Mouse (Mus musculus) bone marrow, adult 2 months (tissue): ENCODE measurements around the gene Gm9803. TPM values are rescaled to one million over a fixed set of nuclear protein-coding genes. Genes with fewer than 3 reads are reported as not detected.

Experiments used
- H3K27ac ChIP-seq: fragments of 200-500 bp; 2 replicates; pipeline ENCODE4 v1.5.1; 2012; ENCODE audit warnings: low read depth, mild to moderate bottlenecking, control low read depth, inconsistent platforms, low read length; ENCODE audit not compliant: control insufficient read depth, poor library complexity, insufficient read depth
- H3K4me1 ChIP-seq: fragments of 200-500 bp; 2 replicates; pipeline ENCODE4 v1.6.1; 2011; ENCODE audit warnings: low read length; ENCODE audit not compliant: control insufficient read depth, insufficient read depth
- H3K4me3 ChIP-seq: fragments of 200-500 bp; replicated peaks from 2 replicates; pipeline ENCODE3; 2011; ENCODE audit warnings: mild to moderate bottlenecking, low read depth, low read length, control low read depth; ENCODE audit not compliant: control insufficient read depth
- CTCF ChIP-seq: fragments of 200-500 bp; IDR thresholded peaks from 2 replicates; pipeline ENCODE4 v1.5.1; 2011; ENCODE audit warnings: low read length, control low read depth; ENCODE audit not compliant: control insufficient read depth, insufficient read depth
- POLR2A ChIP-seq: fragments of 200-500 bp; IDR thresholded peaks from 2 replicates; pipeline ENCODE4 v1.6.1; 2011; ENCODE audit warnings: low read depth, mild to moderate bottlenecking, control low read depth, low read length, borderline replicate concordance; ENCODE audit not compliant: control insufficient read depth
- WGBS: fragments of 180-500 bp; shearing (Covaris S2); methylation state at CpG from one replicate; pipeline ENCODE4 v1.1.7; 2018; 5-methylcytosine and 5-hydroxymethylcytosine counted together
- polyA plus RNA-seq: library from polyadenylated mRNA; stranded (reverse); fragments of >200 nt; gene quantifications from 2 replicates; pipeline ENCODE4 v1.2.4, GENCODE M21; 2011; ENCODE audit warnings: low replicate concordance; ENCODE audit not compliant: missing spikeins, insufficient read depth, insufficient read length

The Gm9803 gene
- polyA plus RNA-seq, 1 experiment, result 110 TPM

DNA sequence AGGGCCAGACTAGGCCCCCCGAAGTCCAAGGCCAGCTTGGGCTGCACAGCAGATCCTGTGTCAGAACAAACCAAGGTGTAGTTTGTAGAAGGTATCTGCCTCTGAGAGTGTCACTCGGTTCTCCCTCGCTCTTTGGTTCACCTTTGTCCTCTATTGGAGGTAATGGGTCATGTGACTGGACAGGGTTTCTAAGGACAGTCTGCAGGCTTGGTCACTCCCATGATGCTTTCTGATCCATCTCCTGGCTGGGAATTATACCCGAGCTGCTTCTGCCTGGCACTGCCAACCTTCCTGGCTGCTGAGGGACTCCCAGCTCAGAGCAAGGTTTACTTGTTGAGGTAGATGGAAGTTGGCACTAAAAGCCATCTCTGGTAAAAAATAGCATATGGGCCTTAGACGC, 33.0 kb upstream of the Gm9803 start:
- H3K4me3 ChIP-seq, result no peak overlapping the region
- H3K27ac ChIP-seq, result no peak overlapping the region
- no peak for TF ChIP-seq CTCF
- no peak for TF ChIP-seq POLR2A
- H3K4me1 ChIP-seq, result no peaks in the 10 kb centered on the region; the same call in 1 of the 2 replicates
- whole genome bisulfite sequencing, result 80% methylated on average over 5 of the region's 5 CpGs

DNA sequence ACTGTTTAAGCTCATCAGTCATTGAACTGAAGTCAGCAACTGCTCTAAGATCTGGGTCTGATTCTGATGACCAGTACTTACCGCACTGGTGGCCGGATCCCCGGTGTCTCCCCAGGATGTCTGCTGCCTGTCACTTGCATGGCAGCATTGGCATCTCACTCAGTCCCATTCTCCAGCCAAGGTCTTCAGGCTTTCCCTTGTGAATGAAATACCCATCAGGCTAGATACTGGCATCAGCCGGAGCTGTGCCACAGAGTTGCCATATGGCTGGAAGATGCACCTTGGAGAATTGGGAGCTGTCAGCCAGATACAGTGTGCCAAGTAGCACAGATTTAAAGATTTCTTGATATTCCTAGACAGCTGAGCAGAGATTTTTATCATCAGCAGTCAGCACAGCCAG, 21.3 kb upstream of the Gm9803 start:
- TF ChIP-seq POLR2A (no peak), CTCF (no peak)
- no peak overlapping the region for H3K4me3 ChIP-seq
- no peak overlapping the region for H3K27ac ChIP-seq
- H3K4me1 ChIP-seq, result no peaks in the 10 kb centered on the region; the same call in 1 of the 2 replicates
- WGBS, result 83% methylated on average over 4 of the region's 4 CpGs

GRCm38 (mm10) chr10:43504291-43504690, 19.6 kb upstream of the Gm9803 start:
- no peak overlapping the region for H3K4me3 ChIP-seq
- 18% methylated on average over 1 of the region's 1 CpGs for WGBS
- H3K27ac ChIP-seq, result no peak overlapping the region
- H3K4me1 ChIP-seq, result no peaks in the 10 kb centered on the region; the same call in 1 of the 2 replicates
- no peak for TF ChIP-seq POLR2A
- no peak for TF ChIP-seq CTCF

GRCm38 (mm10) chr10:43507051-43507450, 16.8 kb upstream of the Gm9803 start:
- Histone ChIP-seq H3K27ac (no peak overlapping the region), H3K4me1 (no peaks in the 10 kb centered on the region; the same call in 1 of the 2 replicates), H3K4me3 (no peak overlapping the region)
- TF ChIP-seq POLR2A (no peak), CTCF (no peak)
- 76% methylated on average over 4 of the region's 4 CpGs for WGBS

DNA sequence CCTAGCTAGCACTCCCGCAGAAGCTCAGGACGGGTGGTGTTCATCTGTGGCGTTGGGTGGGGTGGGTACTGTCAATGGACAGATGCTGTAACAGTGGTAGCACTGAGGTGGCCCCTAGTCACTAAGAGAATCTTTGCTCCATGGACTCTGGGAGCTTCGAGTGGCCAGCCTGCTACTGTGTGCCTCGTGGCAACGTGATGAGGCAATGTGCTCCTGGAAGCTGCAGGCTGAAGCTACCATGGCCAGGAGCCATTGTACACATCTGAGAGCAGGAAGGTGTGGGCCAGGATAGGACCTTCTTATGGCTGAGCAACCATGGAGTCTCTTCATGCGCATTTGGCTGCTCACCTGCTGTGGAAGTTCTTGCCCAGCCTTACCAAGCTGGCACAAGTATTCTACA, 14.7 kb upstream of the Gm9803 start:
- Histone ChIP-seq H3K27ac (no peak overlapping the region), H3K4me1 (no peaks in the 10 kb centered on the region; the same call in 1 of the 2 replicates), H3K4me3 (no peak overlapping the region)
- WGBS, result 82% methylated on average over 7 of the region's 7 CpGs
- TF ChIP-seq CTCF, result no peak
- no peak for TF ChIP-seq POLR2A

- no peak for TF ChIP-seq POLR2A
- H3K4me1 ChIP-seq, result no peaks in the 10 kb centered on the region
- no peak overlapping the region for H3K27ac ChIP-seq
- H3K4me3 ChIP-seq, result no peak overlapping the region
- WGBS, result 93% methylated on average over 10 of the region's 10 CpGs
These were observed 10.9 kb upstream of the Gm9803 start for GRCm38 (mm10) chr10:43512976-43513375.

DNA sequence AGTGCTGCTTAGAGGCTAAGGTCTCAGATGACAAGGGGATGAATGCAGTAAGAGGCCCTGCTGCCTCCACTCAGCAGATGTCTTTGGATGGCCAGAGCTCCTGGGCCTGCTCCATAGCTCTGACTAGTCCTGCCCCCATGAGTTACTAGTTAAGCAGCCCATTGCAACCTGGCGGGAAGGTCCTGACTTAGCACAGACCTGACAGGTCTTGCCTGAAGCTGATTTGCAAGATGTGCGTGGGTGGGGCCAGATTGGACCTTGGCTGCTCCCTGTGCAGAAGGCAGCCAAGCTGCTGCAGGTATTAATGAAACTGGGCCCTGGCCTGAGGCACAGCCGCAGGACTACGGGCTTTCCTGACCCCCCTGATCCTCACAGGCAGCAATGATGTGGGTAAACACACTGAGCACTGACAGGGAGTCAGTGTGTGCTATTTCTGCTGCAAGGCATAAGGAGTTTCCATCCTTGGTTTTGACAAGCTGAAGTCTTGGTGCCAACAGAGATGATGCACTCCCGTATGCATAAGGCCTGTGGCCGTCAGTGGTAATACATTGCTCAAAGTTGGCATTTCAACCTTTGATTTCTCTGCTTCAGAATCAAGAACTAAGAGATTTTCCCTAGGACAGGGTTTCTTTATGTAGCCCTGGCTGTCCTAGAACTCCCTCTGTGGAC, 6.8 kb upstream of the Gm9803 start:
- WGBS, result 82% methylated on average over 6 of the region's 6 CpGs
- Histone ChIP-seq H3K4me3 (no peak overlapping the region), H3K27ac (no peak overlapping the region), H3K4me1 (no peaks in the 10 kb centered on the region)
- no peak for TF ChIP-seq CTCF
- TF ChIP-seq POLR2A, result no peak

- TF ChIP-seq CTCF, result no peak
- no peak for TF ChIP-seq POLR2A
- WGBS, result 68% methylated on average over 4 of the region's 4 CpGs
- no peak overlapping the region for H3K4me3 ChIP-seq
- H3K27ac ChIP-seq, result no peak overlapping the region
- H3K4me1 ChIP-seq, result no peaks in the 10 kb centered on the region
These were observed 6.0 kb upstream of the Gm9803 start for GRCm38 (mm10) chr10:43517836-43518235.

DNA sequence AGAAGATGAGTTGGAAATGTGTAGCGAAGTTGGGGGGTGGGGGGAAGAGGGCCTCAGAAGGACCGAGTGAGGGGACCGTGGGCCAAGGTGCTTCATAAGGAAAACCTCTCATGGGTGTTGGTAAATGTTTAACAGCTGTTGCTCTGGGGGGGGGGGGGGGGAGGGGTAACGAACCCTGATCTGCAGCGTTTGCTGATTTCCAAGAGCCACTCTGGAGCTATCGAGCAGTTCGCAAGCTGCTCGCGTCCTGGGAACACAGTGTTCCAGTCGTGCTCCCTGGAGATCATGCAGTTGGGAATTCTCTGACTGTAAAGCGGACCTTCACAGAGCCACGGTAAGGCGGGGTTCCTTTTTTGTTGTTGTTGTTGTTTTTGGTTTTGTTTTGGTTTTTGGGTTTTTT, 5.5 kb upstream of the Gm9803 start:
- Histone ChIP-seq H3K4me3 (no peak overlapping the region), H3K4me1 (no peaks in the 10 kb centered on the region), H3K27ac (no peak overlapping the region)
- TF ChIP-seq CTCF (no peak), POLR2A (no peak)
- WGBS, result 85% methylated on average over 13 of the region's 13 CpGs
